ENCODE assay signal across 28 mouse cellular contexts in genomic region chr14:21223456-21223855, GRCm38 (mm10).
DNase-seq lines count a peak whose midpoint lies in the region; ATAC-seq and TF ChIP-seq lines count a peak whose summit lies in the region.
"Had no signal": no experiment of that assay in that cellular context is flagged by ENCODE, and none has a peak within 500 bp of the region (broad histone marks: within the 10 kb centered on the region; RNA-seq: fewer than 3 reads in every experiment).

No protein-coding gene starts in this region.

- H3K27me3 ChIP-seq in forebrain, embryonic 12.5 days = no peaks in the 10 kb centered on the region
- H3K27me3 ChIP-seq in forebrain, embryonic 13.5 days = no peaks in the 10 kb centered on the region
- H3K27me3 ChIP-seq in liver, embryonic 12.5 days (replicated peaks) = no peaks in the 10 kb centered on the region
- no peaks in the 10 kb centered on the region for H3K27me3 ChIP-seq in liver, postnatal 0 days (ENCODE audit: insufficient read depth, low read length)
- no peaks in the 10 kb centered on the region for H3K27me3 ChIP-seq in liver, embryonic 15.5 days
- H3K27me3 ChIP-seq in kidney, adult 2 months (replicated peaks; ENCODE audit: control insufficient read depth, insufficient read depth, low read length) = no peaks in the 10 kb centered on the region
- H3K27me3 ChIP-seq: embryonic facial prominence, embryonic 15.5 days; heart, embryonic 15.5 days; hindbrain, embryonic 12.5 days; limb, embryonic 13.5 days; Patski had no signal

- no peaks in the 10 kb centered on the region for H3K9me3 ChIP-seq in forebrain, embryonic 12.5 days
- H3K9me3 ChIP-seq in forebrain, embryonic 13.5 days (replicated peaks) = no peaks in the 10 kb centered on the region
- no peaks in the 10 kb centered on the region for H3K9me3 ChIP-seq in liver, embryonic 12.5 days (replicated peaks)
- H3K9me3 ChIP-seq in liver, postnatal 0 days (ENCODE audit: low read length) = no peaks in the 10 kb centered on the region
- no peaks in the 10 kb centered on the region for H3K9me3 ChIP-seq in liver, embryonic 15.5 days (replicated peaks)
- H3K9me3 ChIP-seq: embryonic facial prominence, embryonic 15.5 days; heart, embryonic 10.5 days; heart, embryonic 15.5 days; hindbrain, embryonic 12.5 days; limb, embryonic 13.5 days had no signal

- ATAC-seq in forebrain, embryonic 12.5 days (ENCODE audit: low FRiP score) = no peak
- no peak for ATAC-seq in forebrain, embryonic 13.5 days
- ATAC-seq in liver, embryonic 12.5 days = no peak
- ATAC-seq in liver, postnatal 0 days = no peak
- ATAC-seq in liver, embryonic 15.5 days (ENCODE audit: insufficient read depth) = no peak
- ATAC-seq: intestine, postnatal 0 days; Patski had no signal

- TF ChIP-seq CTCF in liver, postnatal 0 days (IDR thresholded peaks at IDR 0.05; ENCODE audit: low read depth) = no peak
- TF ChIP-seq CTCF in kidney, adult 2 months (conservative IDR thresholded peaks at IDR 0.05; ENCODE audit: insufficient read depth, insufficient read length, low read depth, low read length) = no peak

- no peak overlapping the region for H3K4me2 ChIP-seq in forebrain, embryonic 12.5 days
- H3K4me2 ChIP-seq in forebrain, embryonic 13.5 days = no peak overlapping the region
- H3K4me2 ChIP-seq in liver, embryonic 12.5 days = no peak overlapping the region
- no peak overlapping the region for H3K4me2 ChIP-seq in liver, postnatal 0 days (ENCODE audit: low read depth, low read length)
- no peak overlapping the region for H3K4me2 ChIP-seq in liver, embryonic 15.5 days
- H3K4me2 ChIP-seq: embryonic facial prominence, embryonic 15.5 days; heart, embryonic 15.5 days; hindbrain, embryonic 12.5 days; limb, embryonic 13.5 days had no signal

- no peak overlapping the region for H3K9ac ChIP-seq in forebrain, embryonic 12.5 days
- no peak overlapping the region for H3K9ac ChIP-seq in forebrain, embryonic 13.5 days
- H3K9ac ChIP-seq in liver, embryonic 12.5 days = no peak overlapping the region
- H3K9ac ChIP-seq in liver, postnatal 0 days (replicated peaks) = no peak overlapping the region
- no peak overlapping the region for H3K9ac ChIP-seq in liver, embryonic 15.5 days
- H3K9ac ChIP-seq: embryonic facial prominence, embryonic 15.5 days; heart, embryonic 15.5 days; hindbrain, embryonic 12.5 days; limb, embryonic 13.5 days had no signal

- DNase-seq in liver, postnatal 0 days = no peak
- peak; percentile 64 for DNase-seq in hindlimb bud, embryonic 11.5 days (ENCODE audit: extremely low spot score, low read depth, low spot score)
- DNase-seq in kidney, adult 2 months = no peak
- DNase-seq in adrenal gland, adult 8-10 months = no peak
- DNase-seq: adrenal gland, postnatal 14 days; cerebellum, adult 11 months; cerebellum, adult 9-10 months; cerebellum, postnatal 36 days; embryo, embryonic 11 days; gastrocnemius, postnatal 14 days; kidney, postnatal 14 days; lung, adult 2 months; lung, postnatal 10 days; right cerebral cortex, postnatal 4 days; thymus, adult 2 months; thymus, postnatal 36 days had no signal

- peaks cover 5% of the 10 kb centered on the region; the same call in 1 of the 2 replicates for H3K4me1 ChIP-seq in forebrain, embryonic 12.5 days
- H3K4me1 ChIP-seq in forebrain, embryonic 13.5 days = peaks cover 12% of the 10 kb centered on the region; the same call in 1 of the 2 replicates
- H3K4me1 ChIP-seq in liver, embryonic 12.5 days = peaks cover 69% of the 10 kb centered on the region
- H3K4me1 ChIP-seq in liver, postnatal 0 days (ENCODE audit: insufficient read depth) = no peaks in the 10 kb centered on the region
- H3K4me1 ChIP-seq in liver, embryonic 15.5 days (replicated peaks) = peaks cover 57% of the 10 kb centered on the region
- no peaks in the 10 kb centered on the region for H3K4me1 ChIP-seq in kidney, adult 2 months (ENCODE audit: control insufficient read depth, insufficient read depth, low read length)
- H3K4me1 ChIP-seq: hindbrain, embryonic 12.5 days had no signal

- TF ChIP-seq POLR2A in kidney, adult 2 months (IDR thresholded peaks at IDR 0.05; ENCODE audit: low read depth, low read length) = no peak

- WGBS in forebrain, embryonic 12.5 days = 80% methylated on average over 6 of the region's 6 CpGs
- WGBS in forebrain, embryonic 13.5 days = 86% methylated on average over 6 of the region's 6 CpGs
- 81% methylated on average over 6 of the region's 6 CpGs for WGBS in liver, embryonic 12.5 days (ENCODE audit: insufficient replicate concordance)
- WGBS in liver, postnatal 0 days (ENCODE audit: insufficient replicate concordance) = 86% methylated on average over 6 of the region's 6 CpGs
- whole genome bisulfite sequencing in liver, embryonic 15.5 days (ENCODE audit: insufficient replicate concordance) = 78% methylated on average over 6 of the region's 6 CpGs
- WGBS in kidney, adult 2 months = 82% methylated on average over 6 of the region's 6 CpGs

- H3K4me3 ChIP-seq in forebrain, embryonic 12.5 days (replicated peaks) = no peak overlapping the region
- H3K4me3 ChIP-seq in forebrain, embryonic 13.5 days = no peak overlapping the region
- no peak overlapping the region for H3K4me3 ChIP-seq in liver, embryonic 12.5 days
- no peak overlapping the region for H3K4me3 ChIP-seq in liver, postnatal 0 days (ENCODE audit: low read depth, low read length)
- H3K4me3 ChIP-seq in liver, embryonic 15.5 days (replicated peaks) = no peak overlapping the region
- H3K4me3 ChIP-seq in kidney, adult 2 months (ENCODE audit: insufficient read depth, low read depth, low read length) = no peak overlapping the region
- H3K4me3 ChIP-seq: embryonic facial prominence, embryonic 15.5 days; heart, embryonic 10.5 days; heart, embryonic 15.5 days; hindbrain, embryonic 12.5 days; left cerebral cortex, adult 2 months; limb, embryonic 13.5 days had no signal

- H3K27ac ChIP-seq in forebrain, embryonic 12.5 days = peak overlapping the region; percentile 5; the same call in 1 of the 2 replicates
- no peak overlapping the region for H3K27ac ChIP-seq in forebrain, embryonic 13.5 days
- H3K27ac ChIP-seq in liver, embryonic 12.5 days = peak overlapping the region; percentile 84
- H3K27ac ChIP-seq in liver, postnatal 0 days (ENCODE audit: low read depth) = no peak overlapping the region
- H3K27ac ChIP-seq in liver, embryonic 15.5 days (replicated peaks) = peak overlapping the region; percentile 75
- no peak overlapping the region for H3K27ac ChIP-seq in kidney, adult 2 months (ENCODE audit: insufficient read depth, low read depth, low read length)
- H3K27ac ChIP-seq: embryonic facial prominence, embryonic 15.5 days; heart, embryonic 10.5 days; heart, embryonic 15.5 days; limb, embryonic 13.5 days had no signal

- TF ChIP-seq EP300 in liver, postnatal 0 days (IDR thresholded peaks at IDR 0.05; ENCODE audit: low read depth) = no peak

- H3K36me3 ChIP-seq in forebrain, embryonic 12.5 days (replicated peaks) = no peaks in the 10 kb centered on the region
- no peaks in the 10 kb centered on the region for H3K36me3 ChIP-seq in forebrain, embryonic 13.5 days (ENCODE audit: poor library complexity, severe bottlenecking)
- no peaks in the 10 kb centered on the region for H3K36me3 ChIP-seq in liver, embryonic 12.5 days
- no peaks in the 10 kb centered on the region for H3K36me3 ChIP-seq in liver, postnatal 0 days (replicated peaks; ENCODE audit: insufficient read depth, low read length)
- no peaks in the 10 kb centered on the region for H3K36me3 ChIP-seq in liver, embryonic 15.5 days (replicated peaks)
- H3K36me3 ChIP-seq in kidney, adult 2 months (ENCODE audit: control insufficient read depth, insufficient read depth, low read length) = no peaks in the 10 kb centered on the region
- H3K36me3 ChIP-seq: embryonic facial prominence, embryonic 15.5 days; heart, embryonic 10.5 days; heart, embryonic 15.5 days; hindbrain, embryonic 12.5 days; limb, embryonic 13.5 days had no signal

Comparison
In these comparisons a context has a peak if more than half of its experiments do, and no peak if none do; other contexts are left out.
1. H3K27ac ChIP-seq: peak in forebrain, embryonic 12.5 days (single experiment), liver, embryonic 12.5 days (single experiment) and liver, embryonic 15.5 days (single experiment); none in forebrain, embryonic 13.5 days (single experiment), liver, postnatal 0 days (single experiment) and kidney, adult 2 months (single experiment).